Mouse (Mus musculus) telencephalon, adult 2 months (tissue): ENCODE data around the gene Rtn4rl1.

Experiments used
- DNase-seq: peaks from one replicate; pipeline ENCODE4 v3.0.0-alpha.2; 2011; ENCODE audit warnings: low read depth, low spot score

The Rtn4rl1 gene

GRCm38 (mm10) chr11:75247137-75247730 is 53.7 kb downstream of the Rtn4rl1 start:
- no peak for DNase-seq

- DNase-seq: no peak
Observed at GRCm38 (mm10) chr11:75249588-75249987, 56.0 kb downstream of the Rtn4rl1 start.

GRCm38 (mm10) chr11:75251006-75251512 is 57.5 kb downstream of the Rtn4rl1 start:
- DNase-seq: no peak

GRCm38 (mm10) chr11:75251557-75252070 is 58.0 kb downstream of the Rtn4rl1 start:
- no peak for DNase-seq

- DNase-seq: peak; percentile 62
Observed at GRCm38 (mm10) chr11:75254252-75254912, 60.8 kb downstream of the Rtn4rl1 start.

- no peak for DNase-seq
Observed at GRCm38 (mm10) chr11:75255330-75255729, 61.7 kb downstream of the Rtn4rl1 start.

DNA sequence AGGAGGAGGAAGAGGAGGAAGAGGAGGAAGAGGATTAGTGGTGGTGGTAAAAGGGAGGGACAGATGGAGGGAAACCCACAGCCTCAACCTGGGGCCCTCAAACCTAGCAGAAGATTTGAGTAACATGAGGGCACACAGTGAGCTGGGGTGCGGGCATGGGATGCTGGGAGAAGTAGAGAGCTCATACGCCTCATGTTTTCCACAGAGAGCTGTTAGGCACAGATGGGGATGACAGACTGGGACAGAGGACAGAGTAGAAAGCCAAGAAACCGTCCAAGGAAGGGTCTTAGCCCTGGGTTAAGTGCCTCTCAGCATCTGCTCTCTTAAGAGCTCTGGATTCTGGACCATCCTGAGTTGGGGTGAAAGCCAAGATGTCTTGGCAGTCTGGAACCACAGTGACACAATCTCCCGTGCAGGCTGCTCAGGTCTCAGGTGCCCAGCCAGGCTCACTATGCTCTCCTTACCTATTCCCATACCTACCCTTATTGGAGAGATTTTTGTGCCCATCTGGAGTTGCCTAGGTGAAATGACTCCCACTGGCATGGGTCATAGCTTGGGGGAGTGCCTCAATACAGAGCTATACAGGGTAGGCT is 63.6 kb downstream of the Rtn4rl1 start:
- DNase-seq: no peak

GRCm38 (mm10) chr11:75259416-75259815 is 65.8 kb downstream of the Rtn4rl1 start:
- DNase-seq: no peak

DNA sequence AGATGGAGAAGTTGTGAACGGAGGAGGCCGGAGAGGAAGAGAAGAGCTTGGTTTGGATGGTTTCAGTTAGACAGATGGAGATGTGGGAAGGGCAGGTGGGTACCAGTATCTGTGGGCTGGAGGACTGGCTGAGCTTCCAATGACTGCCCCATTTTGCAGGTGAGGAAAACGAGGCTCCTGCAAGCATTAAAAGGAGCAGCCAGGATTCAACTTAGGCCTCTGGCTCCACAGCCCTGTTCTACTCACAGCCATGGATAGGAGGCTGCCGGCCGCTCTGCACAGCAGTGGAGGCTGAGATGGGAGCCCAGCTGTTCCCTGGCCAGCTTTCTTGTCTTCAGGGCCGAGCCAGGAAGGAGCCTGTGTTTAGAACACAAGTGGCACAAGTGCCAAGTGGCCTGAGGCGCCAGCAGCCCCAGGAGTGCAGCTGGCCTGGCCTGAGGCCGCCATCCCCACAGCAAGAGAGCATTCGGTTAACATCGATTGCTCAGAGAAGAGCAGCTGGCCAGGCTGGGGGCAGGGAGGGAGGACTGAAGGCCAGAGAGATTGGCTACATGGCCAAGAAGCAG is 66.5 kb downstream of the Rtn4rl1 start:
- DNase-seq: peak; percentile 72

GRCm38 (mm10) chr11:75261016-75261415 is 67.4 kb downstream of the Rtn4rl1 start:
- no peak for DNase-seq

DNA sequence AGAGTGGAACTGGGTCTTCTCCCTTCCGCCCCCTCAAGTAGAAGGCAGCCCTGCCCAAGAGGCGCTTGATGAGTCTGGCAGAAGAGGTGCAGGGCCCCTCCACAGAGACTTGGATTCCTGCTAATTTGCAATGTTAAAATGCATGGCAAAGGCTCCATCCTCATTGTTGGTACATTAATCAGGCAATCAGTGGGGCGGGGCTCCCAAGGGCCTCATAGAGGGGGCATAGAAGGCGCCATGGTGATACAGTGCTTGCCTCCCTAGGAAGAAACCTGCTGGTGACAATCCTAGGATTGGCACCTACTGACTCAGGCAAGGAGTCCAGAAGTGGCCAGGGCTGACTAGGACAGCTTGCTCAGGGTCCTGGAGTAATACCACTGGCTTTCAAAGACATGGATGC is 68.1 kb downstream of the Rtn4rl1 start:
- no peak for DNase-seq

DNA sequence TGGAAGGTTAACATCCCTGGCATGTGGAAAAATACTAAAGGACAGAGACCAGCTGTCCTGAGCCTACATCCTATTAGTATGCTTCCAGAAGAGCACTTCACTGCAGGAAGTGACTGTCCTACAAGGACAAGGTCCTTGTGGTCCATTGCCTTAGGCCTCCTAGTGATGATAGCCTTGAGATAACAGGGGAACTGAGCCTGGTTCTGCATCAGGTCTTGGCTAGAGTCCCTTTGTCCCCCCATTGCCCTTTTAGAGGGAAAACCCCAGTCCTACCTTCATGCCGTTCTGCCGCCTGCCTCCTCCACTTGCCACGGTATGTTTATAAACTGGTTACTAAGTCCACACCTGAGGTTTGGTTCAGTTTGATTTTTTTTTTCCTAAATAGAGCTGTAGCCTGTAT is 68.6 kb downstream of the Rtn4rl1 start:
- DNase-seq: no peak

- no peak for DNase-seq
Observed at GRCm38 (mm10) chr11:75262791-75263190, 69.2 kb downstream of the Rtn4rl1 start.

GRCm38 (mm10) chr11:75263274-75263963 is 69.8 kb downstream of the Rtn4rl1 start:
- no peak for DNase-seq

DNA sequence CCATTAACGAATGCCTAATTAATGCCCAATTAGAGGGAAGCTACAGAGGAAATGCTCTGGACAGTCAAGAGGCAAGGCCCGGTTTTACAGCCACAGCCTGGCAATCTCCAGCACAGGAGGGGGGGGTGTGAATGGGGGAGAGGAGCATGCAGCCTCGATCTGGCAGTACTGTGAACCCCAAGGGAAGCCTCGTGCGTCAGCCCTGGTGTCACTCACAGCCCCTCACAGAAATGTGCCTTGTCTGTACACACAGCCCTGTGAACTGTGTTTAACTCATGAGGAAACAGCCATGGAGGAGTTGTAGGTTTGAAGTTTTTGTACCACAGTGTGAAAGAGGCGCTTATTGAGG is 70.4 kb downstream of the Rtn4rl1 start:
- DNase-seq: no peak

GRCm38 (mm10) chr11:75264550-75264949 is 71.0 kb downstream of the Rtn4rl1 start:
- DNase-seq: no peak

GRCm38 (mm10) chr11:75265545-75265944 is 72.0 kb downstream of the Rtn4rl1 start:
- no peak for DNase-seq

- peak; percentile 78 for DNase-seq
Observed at GRCm38 (mm10) chr11:75267826-75268281, 74.3 kb downstream of the Rtn4rl1 start.

- DNase-seq: no peak
Observed at GRCm38 (mm10) chr11:75268492-75268891, 74.9 kb downstream of the Rtn4rl1 start.

GRCm38 (mm10) chr11:75269213-75269612 is 75.6 kb downstream of the Rtn4rl1 start:
- DNase-seq: no peak

DNA sequence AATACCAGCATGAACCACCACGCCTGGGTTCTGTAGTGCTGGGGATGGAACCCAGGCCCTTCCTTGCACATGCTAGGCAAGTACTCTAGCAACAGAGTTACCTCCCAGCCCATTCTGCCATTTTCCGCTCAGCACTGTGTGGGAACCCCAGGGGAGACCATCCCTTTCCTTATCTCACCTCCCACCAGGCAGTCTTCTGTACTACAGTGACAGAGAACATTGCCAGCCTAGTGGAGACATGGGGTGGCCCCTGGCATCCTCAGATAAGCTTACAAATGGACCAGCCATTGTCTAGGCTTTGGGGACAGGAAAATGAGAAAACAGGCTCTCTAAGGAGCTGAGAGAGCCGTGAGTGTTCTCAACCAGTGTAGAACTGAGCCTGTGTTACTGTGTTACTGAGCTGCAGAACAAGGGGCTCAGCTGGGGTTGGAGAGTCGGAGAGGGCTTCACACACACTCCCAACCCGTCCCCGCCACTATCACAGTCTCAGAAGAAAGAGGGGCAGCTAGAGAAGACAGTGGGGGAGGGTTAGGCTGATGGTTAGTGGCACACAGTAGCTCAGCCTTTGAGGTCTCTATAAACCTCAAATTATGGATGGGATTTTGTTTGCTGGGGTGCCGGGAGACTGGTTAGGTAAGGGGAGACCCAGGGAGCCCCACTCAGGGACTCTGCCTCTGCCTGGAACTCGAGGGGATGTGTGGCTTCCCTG is 76.8 kb downstream of the Rtn4rl1 start:
- no peak for DNase-seq
